8 mouse cellular contexts compared by ENCODE assay signal in the genomic region with DNA sequence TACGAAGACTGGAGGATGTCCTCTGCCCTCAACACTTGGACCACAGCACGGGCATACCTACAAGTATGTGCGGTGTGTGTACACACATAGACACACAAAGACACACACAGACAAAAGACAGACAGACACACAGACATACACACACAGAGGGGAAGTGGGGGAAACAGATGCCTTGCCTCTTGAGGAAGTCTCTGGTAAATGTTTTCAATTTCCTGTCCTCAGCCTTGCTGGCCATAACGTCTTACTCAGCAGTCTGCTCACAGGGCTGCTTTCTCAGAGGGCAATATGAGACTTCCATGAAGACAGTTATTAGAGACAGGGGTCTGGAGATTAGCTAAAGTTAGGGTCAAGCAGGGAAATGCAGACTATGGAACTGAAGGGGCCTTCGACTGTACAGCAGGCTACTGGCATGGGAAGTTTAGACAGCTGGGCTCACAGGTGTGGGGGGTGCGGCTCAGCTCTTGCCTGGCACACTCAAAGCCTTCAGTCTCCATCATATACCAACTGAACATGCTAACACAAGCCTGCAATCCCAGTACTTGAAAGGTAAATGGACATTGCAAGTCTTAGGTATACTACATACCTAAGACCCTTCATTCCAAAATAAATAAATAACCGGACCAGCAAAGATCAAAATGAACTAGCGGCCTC.
DNase-seq lines count a peak whose midpoint lies in the region; ATAC-seq and TF ChIP-seq lines count a peak whose summit lies in the region.

No protein-coding gene starts in this region.

- TF ChIP-seq POLR2A in thymus, adult 2 months (IDR thresholded peaks at IDR 0.05; ENCODE audit: control insufficient read depth, extremely low read depth, insufficient read depth, low read length, poor library complexity): no peak

- no peak for DNase-seq in heart, adult 9 months (ENCODE audit: low spot score in 2 of 2)
- peak; percentile 31 for DNase-seq in thymus, adult 2 months
- DNase-seq in thymus, adult 18-20 months: no peak
- no peak for DNase-seq in adrenal gland, postnatal 14 days
- no peak for DNase-seq in c-Kit-positive CD71-positive TER-119-positive erythroid progenitor cells, embryonic 14.5 days (ENCODE audit: low spot score)
- no peak for DNase-seq in urinary bladder, postnatal 36 days (ENCODE audit: low spot score in 2 of 2)

- peak overlapping the region; percentile 31; the same call in 1 of the 2 replicates for H3K27ac ChIP-seq in heart, embryonic 12.5 days (ENCODE audit: poor library complexity, severe bottlenecking)
- peak overlapping the region; percentile 53; the same call in 1 of the 2 replicates for H3K27ac ChIP-seq in thymus, adult 2 months (ENCODE audit: control insufficient read depth, insufficient read depth, low read length)
- H3K27ac ChIP-seq in limb, embryonic 15.5 days: peak overlapping the region; percentile 47; the same call in 1 of the 2 replicates

- no peak overlapping the region for H3K9ac ChIP-seq in heart, embryonic 12.5 days
- no peak overlapping the region for H3K9ac ChIP-seq in limb, embryonic 15.5 days

- H3K27me3 ChIP-seq in heart, embryonic 12.5 days (replicated peaks): no peaks in the 10 kb centered on the region
- no peaks in the 10 kb centered on the region for H3K27me3 ChIP-seq in thymus, adult 2 months (ENCODE audit: control insufficient read depth, insufficient read depth, low read length)
- no peaks in the 10 kb centered on the region for H3K27me3 ChIP-seq in limb, embryonic 15.5 days

- ATAC-seq in heart, embryonic 12.5 days (ENCODE audit: insufficient number of reproducible peaks, low FRiP score): peak; percentile 34; the same call in 1 of the 2 replicates
- ATAC-seq in limb, embryonic 15.5 days (ENCODE audit: insufficient number of reproducible peaks, low FRiP score, low TSS enrichment, low read depth): no peak

- no peak overlapping the region for H3K4me3 ChIP-seq in heart, embryonic 12.5 days
- no peak overlapping the region for H3K4me3 ChIP-seq in thymus, adult 2 months (ENCODE audit: control insufficient read depth, insufficient read depth, low read length)
- H3K4me3 ChIP-seq in limb, embryonic 15.5 days: no peak overlapping the region

- H3K4me1 ChIP-seq in heart, embryonic 12.5 days (replicated peaks): peaks cover 79% of the 10 kb centered on the region
- H3K4me1 ChIP-seq in thymus, adult 2 months (replicated peaks; ENCODE audit: control insufficient read depth, insufficient read depth, low read length): peaks cover 31% of the 10 kb centered on the region
- peaks cover 43% of the 10 kb centered on the region for H3K4me1 ChIP-seq in limb, embryonic 15.5 days

- H3K36me3 ChIP-seq in heart, embryonic 12.5 days: no peaks in the 10 kb centered on the region
- no peaks in the 10 kb centered on the region for H3K36me3 ChIP-seq in thymus, adult 2 months (ENCODE audit: control insufficient read depth, insufficient read depth, low read length)
- no peaks in the 10 kb centered on the region for H3K36me3 ChIP-seq in limb, embryonic 15.5 days

- TF ChIP-seq CTCF in thymus, adult 2 months (IDR thresholded peaks at IDR 0.05; ENCODE audit: borderline replicate concordance, control insufficient read depth, extremely low read depth, insufficient read depth, low read length, poor library complexity): no peak

- 69% methylated on average over 8 of the region's 8 CpGs for WGBS in heart, embryonic 12.5 days
- 44% methylated on average over 8 of the region's 8 CpGs for WGBS in thymus, adult 2 months
- 55% methylated on average over 8 of the region's 8 CpGs for WGBS in limb, embryonic 15.5 days

- H3K4me2 ChIP-seq in heart, embryonic 12.5 days: no peak overlapping the region
- no peak overlapping the region for H3K4me2 ChIP-seq in limb, embryonic 15.5 days

- no peaks in the 10 kb centered on the region for H3K9me3 ChIP-seq in heart, embryonic 12.5 days (replicated peaks)
- H3K9me3 ChIP-seq in limb, embryonic 15.5 days: no peaks in the 10 kb centered on the region
